Mouse (Mus musculus): ENCODE results near the gene Flt1. TPM values are rescaled to one million over a fixed set of nuclear protein-coding genes. Genes with fewer than 3 reads are reported as not detected.
"Not testable (repeated sequence)": the region's sequence is repeated elsewhere in the genome, so short reads cannot be mapped to it uniquely, and the experiment has no call there.

Flt1 gene
- polyA plus RNA-seq, 1 experiment from 2014 or later, result 6.5 TPM

GRCm38 (mm10) chr5:147574517-147574916 lies 151.3 kb downstream of the Flt1 start:
- DNase-seq (ENCODE audit: low spot score) (no peak), ATAC-seq (no peak)
- H3K4me2 ChIP-seq (ENCODE audit: low read length), result no peak overlapping the region
- no peak overlapping the region for H3K27ac ChIP-seq (ENCODE audit: low read depth, low read length)
- no peaks in the 10 kb centered on the region for H3K36me3 ChIP-seq (ENCODE audit: control insufficient read depth, insufficient read depth, low read length)
- no peak overlapping the region for H3K9ac ChIP-seq (ENCODE audit: low read length)
- H3K4me1 ChIP-seq (ENCODE audit: control insufficient read depth, insufficient read depth, low read length), result no peaks in the 10 kb centered on the region
- H3K4me3 ChIP-seq (ENCODE audit: low read depth, low read length), result no peak overlapping the region
- WGBS, result 68% methylated on average over 8 of the region's 8 CpGs
- no peaks in the 10 kb centered on the region for H3K9me3 ChIP-seq (replicated peaks; ENCODE audit: control insufficient read depth, low read length)
- H3K27me3 ChIP-seq (replicated peaks; ENCODE audit: control insufficient read depth, insufficient read depth, low read length), result no peaks in the 10 kb centered on the region

- Histone ChIP-seq H3K9me3 (replicated peaks; ENCODE audit: control insufficient read depth, low read length) (no peaks in the 10 kb centered on the region), H3K4me3 (ENCODE audit: low read depth, low read length) (no peak overlapping the region), H3K4me1 (ENCODE audit: control insufficient read depth, insufficient read depth, low read length) (no peaks in the 10 kb centered on the region), H3K4me2 (ENCODE audit: low read length) (no peak overlapping the region), H3K9ac (ENCODE audit: low read length) (no peak overlapping the region), H3K27me3 (replicated peaks; ENCODE audit: control insufficient read depth, insufficient read depth, low read length) (no peaks in the 10 kb centered on the region), H3K27ac (ENCODE audit: low read depth, low read length) (no peak overlapping the region), H3K36me3 (ENCODE audit: control insufficient read depth, insufficient read depth, low read length) (no peaks in the 10 kb centered on the region)
- 90% methylated on average over 1 of the region's 1 CpGs for WGBS
- ATAC-seq (no peak), DNase-seq (ENCODE audit: low spot score) (no peak)
Measured at GRCm38 (mm10) chr5:147573555-147573954, 152.3 kb downstream of the Flt1 start.

GRCm38 (mm10) chr5:147572695-147573094 lies 153.1 kb downstream of the Flt1 start:
- ATAC-seq (no peak), DNase-seq (ENCODE audit: low spot score) (no peak)
- Histone ChIP-seq H3K27ac (ENCODE audit: low read depth, low read length) (no peak overlapping the region), H3K36me3 (ENCODE audit: control insufficient read depth, insufficient read depth, low read length) (no peaks in the 10 kb centered on the region), H3K4me3 (ENCODE audit: low read depth, low read length) (no peak overlapping the region), H3K9ac (ENCODE audit: low read length) (no peak overlapping the region), H3K9me3 (replicated peaks; ENCODE audit: control insufficient read depth, low read length) (no peaks in the 10 kb centered on the region), H3K27me3 (replicated peaks; ENCODE audit: control insufficient read depth, insufficient read depth, low read length) (no peaks in the 10 kb centered on the region), H3K4me1 (ENCODE audit: control insufficient read depth, insufficient read depth, low read length) (no peaks in the 10 kb centered on the region), H3K4me2 (ENCODE audit: low read length) (no peak overlapping the region)
- WGBS, result 90% methylated on average over 7 of the region's 7 CpGs

- no peaks in the 10 kb centered on the region for H3K9me3 ChIP-seq (replicated peaks; ENCODE audit: control insufficient read depth, low read length)
- ATAC-seq (no peak), DNase-seq (ENCODE audit: low spot score) (no peak)
- no peaks in the 10 kb centered on the region for H3K4me1 ChIP-seq (ENCODE audit: control insufficient read depth, insufficient read depth, low read length)
- H3K9ac ChIP-seq (ENCODE audit: low read length), result no peak overlapping the region
- 66% methylated on average over 7 of the region's 7 CpGs for WGBS
- no peak overlapping the region for H3K4me2 ChIP-seq (ENCODE audit: low read length)
- no peaks in the 10 kb centered on the region for H3K36me3 ChIP-seq (ENCODE audit: control insufficient read depth, insufficient read depth, low read length)
- H3K27me3 ChIP-seq (replicated peaks; ENCODE audit: control insufficient read depth, insufficient read depth, low read length), result no peaks in the 10 kb centered on the region
- no peak overlapping the region for H3K27ac ChIP-seq (ENCODE audit: low read depth, low read length)
- no peak overlapping the region for H3K4me3 ChIP-seq (ENCODE audit: low read depth, low read length)
Measured at GRCm38 (mm10) chr5:147566335-147566734, 159.5 kb downstream of the Flt1 start.

- no peaks in the 10 kb centered on the region for H3K9me3 ChIP-seq (replicated peaks; ENCODE audit: control insufficient read depth, low read length)
- 83% methylated on average over 7 of the region's 7 CpGs for WGBS
Measured at GRCm38 (mm10) chr5:147565444-147565843, 160.4 kb downstream of the Flt1 start.

GRCm38 (mm10) chr5:147564140-147564590 lies 161.6 kb downstream of the Flt1 start:
- H3K4me1 ChIP-seq (ENCODE audit: control insufficient read depth, insufficient read depth, low read length), result no peaks in the 10 kb centered on the region
- 0 out of 2 replicates have a peak, but pooled peaks have one; percentile 20 for ATAC-seq
- H3K27me3 ChIP-seq (replicated peaks; ENCODE audit: control insufficient read depth, insufficient read depth, low read length), result no peaks in the 10 kb centered on the region
- H3K36me3 ChIP-seq (ENCODE audit: control insufficient read depth, insufficient read depth, low read length), result no peaks in the 10 kb centered on the region
- H3K9me3 ChIP-seq (replicated peaks; ENCODE audit: control insufficient read depth, low read length), result no peaks in the 10 kb centered on the region
- 22% methylated on average over 16 of the region's 16 CpGs for WGBS
- H3K27ac ChIP-seq (ENCODE audit: low read depth, low read length), result no peak overlapping the region
- no peak overlapping the region for H3K9ac ChIP-seq (ENCODE audit: low read length)
- H3K4me2 ChIP-seq (ENCODE audit: low read length), result no peak overlapping the region
- no peak overlapping the region for H3K4me3 ChIP-seq (ENCODE audit: low read depth, low read length)
- DNase-seq (ENCODE audit: low spot score), result no peak

More at GRCm38 (mm10) chr5:147565444-147565843, 160.4 kb downstream of the Flt1 start:
- H3K27ac ChIP-seq (ENCODE audit: low read depth, low read length), result no peak overlapping the region
- H3K27me3 ChIP-seq (replicated peaks; ENCODE audit: control insufficient read depth, insufficient read depth, low read length), result no peaks in the 10 kb centered on the region
- ATAC-seq (no peak), DNase-seq (ENCODE audit: low spot score) (no peak)
- no peak overlapping the region for H3K4me3 ChIP-seq (ENCODE audit: low read depth, low read length)
- no peak overlapping the region for H3K9ac ChIP-seq (ENCODE audit: low read length)
- H3K36me3 ChIP-seq (ENCODE audit: control insufficient read depth, insufficient read depth, low read length), result no peaks in the 10 kb centered on the region
- no peak overlapping the region for H3K4me2 ChIP-seq (ENCODE audit: low read length)
- no peaks in the 10 kb centered on the region for H3K4me1 ChIP-seq (ENCODE audit: control insufficient read depth, insufficient read depth, low read length)

GRCm38 (mm10) chr5:147563511-147564139 lies 162.2 kb downstream of the Flt1 start:
- H3K9me3 ChIP-seq (replicated peaks; ENCODE audit: control insufficient read depth, low read length), result no peaks in the 10 kb centered on the region
- H3K4me1 ChIP-seq (ENCODE audit: control insufficient read depth, insufficient read depth, low read length), result no peaks in the 10 kb centered on the region
- ATAC-seq (no peak), DNase-seq (ENCODE audit: low spot score) (no peak)
- no peak overlapping the region for H3K4me2 ChIP-seq (ENCODE audit: low read length)
- 39% methylated on average over 18 of the region's 18 CpGs for WGBS
- no peaks in the 10 kb centered on the region for H3K27me3 ChIP-seq (replicated peaks; ENCODE audit: control insufficient read depth, insufficient read depth, low read length)
- H3K36me3 ChIP-seq (ENCODE audit: control insufficient read depth, insufficient read depth, low read length), result no peaks in the 10 kb centered on the region
- H3K27ac ChIP-seq (ENCODE audit: low read depth, low read length), result no peak overlapping the region
- no peak overlapping the region for H3K9ac ChIP-seq (ENCODE audit: low read length)
- H3K4me3 ChIP-seq (ENCODE audit: low read depth, low read length), result no peak overlapping the region

GRCm38 (mm10) chr5:147557641-147558040 lies 168.2 kb downstream of the Flt1 start:
- H3K27me3 ChIP-seq (replicated peaks; ENCODE audit: control insufficient read depth, insufficient read depth, low read length); H3K9ac ChIP-seq (ENCODE audit: low read length); H3K4me3 ChIP-seq (ENCODE audit: low read depth, low read length); H3K9me3 ChIP-seq (replicated peaks; ENCODE audit: control insufficient read depth, low read length); H3K36me3 ChIP-seq (ENCODE audit: control insufficient read depth, insufficient read depth, low read length); DNase-seq (ENCODE audit: low spot score); H3K27ac ChIP-seq (ENCODE audit: low read depth, low read length); H3K4me1 ChIP-seq (ENCODE audit: control insufficient read depth, insufficient read depth, low read length); ATAC-seq; H3K4me2 ChIP-seq (ENCODE audit: low read length): not testable (repeated sequence)
- 73% methylated on average over 5 of the region's 6 CpGs for WGBS

- H3K4me3 ChIP-seq (ENCODE audit: low read depth, low read length), result no peak overlapping the region
- no peaks in the 10 kb centered on the region for H3K27me3 ChIP-seq (replicated peaks; ENCODE audit: control insufficient read depth, insufficient read depth, low read length)
- no peak overlapping the region for H3K4me2 ChIP-seq (ENCODE audit: low read length)
- H3K27ac ChIP-seq (ENCODE audit: low read depth, low read length), result no peak overlapping the region
- 88% methylated on average over 13 of the region's 13 CpGs for whole genome bisulfite sequencing
- no peaks in the 10 kb centered on the region for H3K9me3 ChIP-seq (replicated peaks; ENCODE audit: control insufficient read depth, low read length)
- ATAC-seq (no peak), DNase-seq (ENCODE audit: low spot score) (no peak)
- peaks cover 35% of the 10 kb centered on the region for H3K36me3 ChIP-seq (ENCODE audit: control insufficient read depth, insufficient read depth, low read length)
- H3K9ac ChIP-seq (ENCODE audit: low read length), result no peak overlapping the region
- H3K4me1 ChIP-seq (ENCODE audit: control insufficient read depth, insufficient read depth, low read length), result no peaks in the 10 kb centered on the region
Measured at GRCm38 (mm10) chr5:147551879-147552627, 173.8 kb downstream of the Flt1 start.

Measured in forebrain, embryonic 14.5 days (tissue).